Mouse (Mus musculus) MEL (cell line): ENCODE results near the gene Scyl3. TPM values are rescaled to one million over a fixed set of nuclear protein-coding genes. Genes with fewer than 3 reads are reported as not detected.

Experiments used
- DNase-seq: peaks from one replicate; pipeline ENCODE4 v3.0.0; 2011; ENCODE audit warnings: low read depth, low spot score
- H3K27ac ChIP-seq: 2 replicates; pipeline ENCODE4 v1.5.1; 2012; ENCODE audit warnings: low read depth, mild to moderate bottlenecking, control low read depth, low read length, moderate library complexity; ENCODE audit not compliant: control insufficient read depth
- H3K27me3 ChIP-seq, 2 experiments: fragments of 150-350 bp in 1 of 2; sonication (generic) in 1 of 2; 2 replicates each; pipeline ENCODE4 v1.6.1; 2012; ENCODE audit warnings: low read length in 2 of 2, mild to moderate bottlenecking in 2 of 2, improper control_type of control experiment in 1 of 2, moderate library complexity in 1 of 2; ENCODE audit not compliant: insufficient read depth in 2 of 2, control insufficient read depth in 1 of 2
- H3K36me3 ChIP-seq, 2 experiments: 2 replicates each; pipeline ENCODE4 v1.6.1; 2012 to 2014; ENCODE audit warnings: low read length in 2 of 2, improper control_type of control experiment in 1 of 2, inconsistent platforms in 1 of 2, mild to moderate bottlenecking in 1 of 2; ENCODE audit not compliant: insufficient read depth in 2 of 2, control insufficient read depth in 1 of 2
- H3K4me1 ChIP-seq, 2 experiments: fragments of 150-350 bp in 1 of 2; sonication (generic) in 1 of 2; 2 replicates each; pipeline ENCODE4 v1.6.1; 2012; ENCODE audit warnings: low read length in 2 of 2, improper control_type of control experiment in 1 of 2, mild to moderate bottlenecking in 1 of 2; ENCODE audit not compliant: insufficient read depth in 2 of 2, control insufficient read depth in 1 of 2
- H3K4me3 ChIP-seq, 2 experiments: fragments of 150-350 bp in 1 of 2; sonication (generic) in 1 of 2; 2 replicates each; pipeline ENCODE4 v1.5.1; 2012; ENCODE audit warnings: low read depth in 2 of 2, low read length in 2 of 2, mild to moderate bottlenecking in 2 of 2, moderate library complexity in 2 of 2, control low read depth in 1 of 2, improper control_type of control experiment in 1 of 2; ENCODE audit not compliant: control insufficient read depth in 1 of 2, insufficient read depth in 1 of 2
- H3K79me2 ChIP-seq: 2 replicates; pipeline ENCODE4 v1.6.1; 2012; ENCODE audit warnings: mild to moderate bottlenecking, low read length, moderate library complexity; ENCODE audit not compliant: control insufficient read depth, poor library complexity, insufficient read depth
- H3K9ac ChIP-seq: 2 replicates; pipeline ENCODE4 v1.6.1; 2012; ENCODE audit warnings: low read depth, mild to moderate bottlenecking, control low read depth, low read length, moderate library complexity; ENCODE audit not compliant: control insufficient read depth, poor library complexity, severe bottlenecking
- H3K9me3 ChIP-seq: fragments of 150-350 bp; sonication (generic); replicated peaks from 2 replicates; pipeline ENCODE4 v1.6.1; 2012; ENCODE audit warnings: mild to moderate bottlenecking, low read length, improper control_type of control experiment, moderate library complexity; ENCODE audit not compliant: insufficient read depth
- BHLHE40 ChIP-seq: IDR thresholded peaks from 2 replicates; pipeline ENCODE4 v1.6.1; 2012; ENCODE audit warnings: low read depth, mild to moderate bottlenecking, inconsistent platforms, low read length, improper control_type of control experiment, borderline replicate concordance
- CHD1 ChIP-seq: IDR thresholded peaks from 2 replicates; pipeline ENCODE4 v1.6.1; 2012; ENCODE audit warnings: low read depth, mild to moderate bottlenecking, inconsistent platforms, low read length, improper control_type of control experiment
- CHD2 ChIP-seq: IDR thresholded peaks from 2 replicates; pipeline ENCODE4 v1.6.1; 2011; ENCODE audit warnings: low read length, improper control_type of control experiment
- CTCF ChIP-seq, 3 experiments: IDR thresholded peaks in 2 of 3; conservative IDR thresholded peaks in 1 of 3; 2 replicates each; pipeline ENCODE4 v1.5.1; 2011 to 2012; ENCODE audit warnings: low read length in 3 of 3, low read depth in 2 of 3, mild to moderate bottlenecking in 2 of 3, improper control_type of control experiment in 1 of 3, inconsistent platforms in 1 of 3, mixed read lengths in 1 of 3, moderate library complexity in 1 of 3; ENCODE audit not compliant: control insufficient read depth in 1 of 3, insufficient read depth in 1 of 3, poor library complexity in 1 of 3, severe bottlenecking in 1 of 3
- E2F4 ChIP-seq: IDR thresholded peaks from 2 replicates; pipeline ENCODE4 v1.6.1; 2011; ENCODE audit warnings: low read depth, low read length, improper control_type of control experiment, borderline replicate concordance
- ELF1 ChIP-seq: IDR thresholded peaks from 2 replicates; pipeline ENCODE4 v1.6.1; 2014; ENCODE audit warnings: low read depth, mild to moderate bottlenecking, inconsistent platforms, low read length, improper control_type of control experiment, moderate library complexity
- ETS1 ChIP-seq: IDR thresholded peaks from 2 replicates; pipeline ENCODE4 v1.6.1; 2012; ENCODE audit warnings: low read depth, mild to moderate bottlenecking, inconsistent platforms, low read length, improper control_type of control experiment, moderate library complexity
- HCFC1 ChIP-seq: IDR thresholded peaks from 2 replicates; pipeline ENCODE4 v1.6.1; 2012; ENCODE audit warnings: low read depth, mild to moderate bottlenecking, inconsistent platforms, low read length, improper control_type of control experiment, moderate library complexity
- KAT2A ChIP-seq: conservative IDR thresholded peaks from 2 replicates; pipeline ENCODE4 v1.6.1; 2012; ENCODE audit warnings: low read depth, low read length, improper control_type of control experiment, inconsistent platforms
- MAZ ChIP-seq: IDR thresholded peaks from 2 replicates; pipeline ENCODE4 v1.6.1; 2012; ENCODE audit warnings: low read depth, mild to moderate bottlenecking, inconsistent platforms, low read length, improper control_type of control experiment
- MXI1 ChIP-seq: IDR thresholded peaks from 2 replicates; pipeline ENCODE4 v1.6.1; 2011; ENCODE audit warnings: mild to moderate bottlenecking, low read depth, low read length, improper control_type of control experiment
- MYB ChIP-seq: IDR thresholded peaks from 2 replicates; pipeline ENCODE4 v1.6.1; 2011; ENCODE audit warnings: mild to moderate bottlenecking, low read depth, low read length, improper control_type of control experiment
- MYC ChIP-seq: IDR thresholded peaks from 2 replicates; pipeline ENCODE4 v1.6.1; 2011; ENCODE audit warnings: low read depth, mild to moderate bottlenecking, low read length, improper control_type of control experiment, moderate library complexity
- NELFE ChIP-seq: IDR thresholded peaks from 2 replicates; pipeline ENCODE4 v1.6.1; 2011; ENCODE audit warnings: low read depth, low read length, improper control_type of control experiment
- NRF1 ChIP-seq: IDR thresholded peaks from 2 replicates; pipeline ENCODE4 v1.6.1; 2014; ENCODE audit warnings: low read depth, mild to moderate bottlenecking, inconsistent platforms, low read length, improper control_type of control experiment, moderate library complexity; ENCODE audit not compliant: poor library complexity, insufficient read depth, severe bottlenecking
- POLR2A ChIP-seq, 2 experiments: IDR thresholded peaks; 2 replicates each; pipeline ENCODE4 v1.6.1; 2011 to 2012; ENCODE audit warnings: low read length in 2 of 2, mild to moderate bottlenecking in 2 of 2, control low read depth in 1 of 2, improper control_type of control experiment in 1 of 2, low read depth in 1 of 2, moderate library complexity in 1 of 2; ENCODE audit not compliant: control insufficient read depth in 1 of 2, insufficient read depth in 1 of 2, poor library complexity in 1 of 2
- POLR2AphosphoS5 ChIP-seq: IDR thresholded peaks from 2 replicates; pipeline ENCODE4 v1.6.1; 2012; ENCODE audit warnings: low read depth, borderline replicate concordance, mild to moderate bottlenecking, inconsistent platforms, low read length, moderate library complexity, mixed read lengths
- RAD21 ChIP-seq: IDR thresholded peaks from 2 replicates; pipeline ENCODE4 v1.6.1; 2011; ENCODE audit warnings: mild to moderate bottlenecking, low read depth, low read length, improper control_type of control experiment
- RCOR1 ChIP-seq: IDR thresholded peaks from 2 replicates; pipeline ENCODE4 v1.6.1; 2012; ENCODE audit warnings: low read depth, mild to moderate bottlenecking, inconsistent platforms, low read length, improper control_type of control experiment
- SIN3A ChIP-seq: IDR thresholded peaks from 2 replicates; pipeline ENCODE4 v1.6.1; 2012; ENCODE audit warnings: low read length, improper control_type of control experiment, inconsistent platforms
- SMC3 ChIP-seq: IDR thresholded peaks from 2 replicates; pipeline ENCODE4 v1.6.1; 2011; ENCODE audit warnings: low read depth, low read length, improper control_type of control experiment
- TAL1 ChIP-seq: IDR thresholded peaks from 2 replicates; pipeline ENCODE4 v1.6.1; 2012; ENCODE audit warnings: mild to moderate bottlenecking, inconsistent platforms, low read length, moderate library complexity, mixed read lengths
- TCF12 ChIP-seq: IDR thresholded peaks from 2 replicates; pipeline ENCODE4 v1.6.1; 2014; ENCODE audit warnings: low read depth, mild to moderate bottlenecking, inconsistent platforms, low read length, improper control_type of control experiment, moderate library complexity
- UBTF ChIP-seq: IDR thresholded peaks from 2 replicates; pipeline ENCODE4 v1.6.1; 2012; ENCODE audit warnings: low read depth, mild to moderate bottlenecking, inconsistent platforms, low read length, improper control_type of control experiment, moderate library complexity, borderline replicate concordance; ENCODE audit not compliant: insufficient read depth
- USF1 ChIP-seq: IDR thresholded peaks from 2 replicates; pipeline ENCODE4 v1.6.1; 2014; ENCODE audit warnings: low read depth, mild to moderate bottlenecking, inconsistent platforms, low read length, improper control_type of control experiment, moderate library complexity
- USF2 ChIP-seq, 2 experiments: IDR thresholded peaks; 2 replicates each; pipeline ENCODE4 v1.6.1; 2011 to 2012; ENCODE audit warnings: improper control_type of control experiment in 2 of 2, low read length in 2 of 2, borderline replicate concordance in 1 of 2, inconsistent platforms in 1 of 2, low read depth in 1 of 2, mild to moderate bottlenecking in 1 of 2; ENCODE audit not compliant: insufficient read depth in 1 of 2
- ZC3H11A ChIP-seq: IDR thresholded peaks from 2 replicates; pipeline ENCODE4 v1.6.1; 2012; ENCODE audit warnings: low read depth, mild to moderate bottlenecking, inconsistent platforms, low read length, improper control_type of control experiment
- ZMIZ1 ChIP-seq: IDR thresholded peaks from 2 replicates; pipeline ENCODE4 v1.6.1; 2012; ENCODE audit warnings: low read depth, mild to moderate bottlenecking, inconsistent platforms, low read length, improper control_type of control experiment, moderate library complexity
- polyA plus RNA-seq, 2 experiments: library from polyadenylated mRNA; stranded (reverse) in 1 of 2; unstranded in 1 of 2; fragments of >175 nt in 1 of 2; fragments of >200 nt in 1 of 2; gene quantifications; 2 replicates each; pipeline versions ENCODE4 v1.2.1 to v1.2.4; 2012; ENCODE audit warnings: low replicate concordance in 2 of 2, low read depth in 1 of 2; ENCODE audit not compliant: insufficient read length in 2 of 2, insufficient read depth in 1 of 2, missing spikeins in 1 of 2
- total RNA-seq: library from RNA; depleted of rRNA; stranded (reverse); fragments of 300-350 nt; gene quantifications from 2 replicates; pipeline ENCODE4 v1.2.3, GENCODE M21; 2012

Scyl3 gene
- total and polyA plus RNA-seq, 3 experiments = 12.2 to 55.7 (median 21.2) TPM

DNA sequence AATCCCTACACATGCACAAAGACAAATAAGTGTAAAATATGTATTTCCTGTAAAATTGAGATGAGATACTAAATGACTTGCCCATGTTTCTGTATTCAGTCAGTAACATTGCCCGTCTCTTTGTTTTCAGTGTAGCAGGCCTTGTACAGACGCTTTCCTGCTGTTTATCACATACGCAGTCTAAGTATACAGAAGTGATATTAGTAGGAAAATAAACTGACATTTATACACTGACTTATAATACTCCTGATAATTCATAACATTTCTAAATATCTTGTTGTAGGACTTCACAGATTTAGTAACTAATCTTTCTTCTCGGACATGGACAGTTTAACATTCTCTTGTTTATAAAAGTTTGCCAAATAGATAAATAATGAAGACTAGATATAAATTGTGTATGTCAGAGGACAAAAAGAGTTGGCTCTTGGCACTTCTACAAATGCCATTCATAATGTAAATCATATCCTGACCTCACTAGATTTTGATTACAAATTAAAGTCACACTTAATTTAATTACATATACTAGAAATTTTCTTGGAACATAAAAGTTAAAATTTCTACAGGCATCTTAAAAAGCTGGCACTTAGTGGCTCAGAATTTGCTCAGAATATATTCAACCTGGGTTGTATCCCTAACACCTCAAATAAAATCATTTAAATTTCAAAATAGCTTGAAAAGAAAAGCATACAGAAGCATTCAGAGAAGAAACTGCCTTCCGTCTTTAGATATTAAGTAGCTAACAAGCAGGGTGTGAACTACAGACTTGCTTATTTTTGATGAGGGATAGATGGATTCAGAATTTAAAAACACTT lies 11.3 kb upstream of the Scyl3 start:
- Histone ChIP-seq H3K79me2 (no peaks in the 10 kb centered on the region), H3K4me1 (no peaks in the 10 kb centered on the region), H3K27me3 (no peaks in the 10 kb centered on the region), H3K4me3 (no peak overlapping the region), H3K9ac (no peak overlapping the region), H3K9me3 (no peaks in the 10 kb centered on the region), H3K27ac (no peak overlapping the region), H3K36me3 (no peaks in the 10 kb centered on the region)
- DNase-seq = no peak
- no peak for TF ChIP-seq POLR2AphosphoS5
- no peak for TF ChIP-seq ZMIZ1
- TF ChIP-seq CTCF (IDR thresholded peaks at IDR 0.05 in 2 of 3, conservative IDR thresholded peaks at IDR 0.05 in 1 of 3; ENCODE audit: control insufficient read depth in 1 of 3, insufficient read depth in 1 of 3, low read depth in 2 of 3, low read length in 3 of 3, poor library complexity in 1 of 3, severe bottlenecking in 1 of 3) = no peak
- no peak for TF ChIP-seq RCOR1
- TF ChIP-seq SMC3 = no peak
- TF ChIP-seq CHD2 = no peak
- no peak for TF ChIP-seq TCF12
- TF ChIP-seq USF2 (IDR thresholded peaks at IDR 0.05; ENCODE audit: borderline replicate concordance in 1 of 2, insufficient read depth in 1 of 2, low read depth in 1 of 2, low read length in 2 of 2) = no peak
- no peak for TF ChIP-seq HCFC1
- TF ChIP-seq TAL1 = no peak
- TF ChIP-seq KAT2A = no peak
- TF ChIP-seq POLR2A (IDR thresholded peaks at IDR 0.05; ENCODE audit: control insufficient read depth in 1 of 2, insufficient read depth in 1 of 2, low read depth in 1 of 2, low read length in 2 of 2, poor library complexity in 1 of 2) = no peak
- no peak for TF ChIP-seq ZC3H11A
- no peak for TF ChIP-seq NRF1
- TF ChIP-seq ETS1 = no peak
- TF ChIP-seq NELFE = no peak
- no peak for TF ChIP-seq ELF1
- TF ChIP-seq BHLHE40 = no peak
- TF ChIP-seq SIN3A = no peak

DNA sequence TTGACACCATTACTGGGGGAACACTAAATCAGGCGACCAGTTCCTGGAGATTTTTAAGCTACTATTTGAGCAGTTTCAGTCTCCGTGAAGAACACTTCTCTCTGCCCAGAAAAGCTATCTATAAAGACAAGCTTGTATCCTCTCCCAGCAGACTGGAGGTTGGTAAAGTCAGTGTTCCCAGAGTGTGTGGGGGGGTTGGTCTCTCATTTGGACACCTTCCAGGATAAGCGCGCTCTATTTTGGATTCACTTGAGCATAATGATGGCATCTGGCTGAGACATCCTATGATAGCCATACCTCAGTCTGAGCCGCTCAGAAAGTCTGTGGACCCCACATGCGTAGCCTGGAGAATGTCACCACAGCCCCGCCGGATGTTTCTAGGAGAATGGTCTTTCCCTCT lies 4.8 kb upstream of the Scyl3 start:
- no peak for TF ChIP-seq USF1
- no peak for TF ChIP-seq NELFE
- no peak for TF ChIP-seq ETS1
- no peak for TF ChIP-seq MXI1
- no peak for TF ChIP-seq UBTF
- TF ChIP-seq E2F4 = no peak
- TF ChIP-seq SMC3 = no peak
- no peak for TF ChIP-seq MAZ
- no peak for TF ChIP-seq MYC
- TF ChIP-seq MYB = no peak
- TF ChIP-seq USF2 (IDR thresholded peaks at IDR 0.05; ENCODE audit: borderline replicate concordance in 1 of 2, insufficient read depth in 1 of 2, low read depth in 1 of 2, low read length in 2 of 2) = no peak
- TF ChIP-seq HCFC1 = no peak
- no peak for TF ChIP-seq CHD1
- no peak for TF ChIP-seq CTCF (IDR thresholded peaks at IDR 0.05 in 2 of 3, conservative IDR thresholded peaks at IDR 0.05 in 1 of 3; ENCODE audit: control insufficient read depth in 1 of 3, insufficient read depth in 1 of 3, low read depth in 2 of 3, low read length in 3 of 3, poor library complexity in 1 of 3, severe bottlenecking in 1 of 3)
- no peak for TF ChIP-seq RAD21
- TF ChIP-seq TCF12 = no peak
- Histone ChIP-seq H3K27me3 (no peaks in the 10 kb centered on the region), H3K36me3 (peaks cover 0 to 2% of the 10 kb centered on the region in 2 experiments; a peak in 1 of 4 replicates), H3K9ac (no peak overlapping the region), H3K27ac (no peak overlapping the region), H3K79me2 (no peaks in the 10 kb centered on the region), H3K4me3 (no peak overlapping the region), H3K4me1 (0 out of 4 replicates have a peak, but pooled peaks cover 0 to 4% of the 10 kb centered on the region in 2 experiments), H3K9me3 (no peaks in the 10 kb centered on the region)
- DNase-seq = no peak
